Mouse (Mus musculus) brain, embryonic 14.5 days (tissue): ENCODE measurements around the gene Kcnh3. TPM values are rescaled to one million over a fixed set of nuclear protein-coding genes. Genes with fewer than 3 reads are reported as not detected.

ENCODE experiments used
- DNase-seq: peaks from one replicate; pipeline ENCODE4 v3.0.0-alpha.2; 2011; ENCODE audit warnings: low read depth
- CTCF ChIP-seq: fragments of 200-500 bp; IDR thresholded peaks from 2 replicates; pipeline ENCODE4 v1.5.1; 2012; ENCODE audit warnings: inconsistent platforms, mild to moderate bottlenecking, moderate library complexity, borderline replicate concordance; ENCODE audit not compliant: insufficient read depth, insufficient read length; ENCODE audit errors: extremely low read depth
- POLR2A ChIP-seq: fragments of 200-500 bp; IDR thresholded peaks from 2 replicates; pipeline ENCODE4 v1.6.1; 2012; ENCODE audit warnings: mild to moderate bottlenecking, inconsistent platforms, borderline replicate concordance; ENCODE audit not compliant: poor library complexity, insufficient read depth, insufficient read length, severe bottlenecking; ENCODE audit errors: extremely low read depth
- polyA plus RNA-seq: library from polyadenylated mRNA; depleted of rRNA; stranded (reverse); fragments of >200 nt; gene quantifications from 2 replicates; pipeline ENCODE4 v1.2.3, GENCODE M21; 2012; rRNA removed

Gene Kcnh3
- polyA plus RNA-seq = 3.0 and 6.6 TPM in 2 replicates

DNA sequence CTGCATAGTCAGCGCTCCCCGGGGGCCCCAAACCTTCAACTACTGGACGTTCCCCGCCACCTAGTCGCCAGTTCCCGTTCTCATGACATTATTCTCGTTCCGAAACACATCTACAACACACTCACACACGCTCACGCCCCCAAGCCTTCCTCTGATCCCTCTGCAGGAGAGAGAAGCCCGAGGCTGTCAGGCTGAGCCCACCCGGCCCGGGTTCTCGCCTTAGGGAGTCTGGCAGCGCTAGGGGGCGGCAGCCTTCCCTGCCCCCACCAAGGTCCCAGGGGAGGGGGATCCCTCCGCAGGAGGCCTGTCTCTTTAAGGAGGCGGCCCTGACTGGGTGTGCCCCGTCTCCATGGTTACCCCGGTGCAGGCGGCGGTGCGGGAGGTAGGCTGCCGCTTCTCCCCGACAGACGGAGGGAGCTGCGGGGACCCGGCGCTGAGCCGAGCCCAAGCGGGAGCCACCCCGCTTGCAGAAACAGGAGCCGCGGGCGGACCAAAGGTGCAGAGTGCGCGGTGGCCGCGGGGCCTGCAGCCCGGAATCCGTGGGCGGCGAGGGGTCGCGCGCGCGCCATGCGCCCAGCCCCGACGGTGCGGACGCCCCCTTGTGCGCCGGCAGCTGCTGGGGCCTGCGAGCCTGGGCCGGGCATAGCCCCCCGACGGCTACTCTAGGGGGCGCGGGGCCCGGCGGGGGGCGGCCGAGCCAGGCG is at the start of gene Kcnh3:
TSS of gene Kcnh3 (plus strand) at position 654 of the 704 bp plus-strand sequence.
- TF ChIP-seq CTCF (no peak), POLR2A (no peak)
- DNase-seq = peak; percentile 82

DNA sequence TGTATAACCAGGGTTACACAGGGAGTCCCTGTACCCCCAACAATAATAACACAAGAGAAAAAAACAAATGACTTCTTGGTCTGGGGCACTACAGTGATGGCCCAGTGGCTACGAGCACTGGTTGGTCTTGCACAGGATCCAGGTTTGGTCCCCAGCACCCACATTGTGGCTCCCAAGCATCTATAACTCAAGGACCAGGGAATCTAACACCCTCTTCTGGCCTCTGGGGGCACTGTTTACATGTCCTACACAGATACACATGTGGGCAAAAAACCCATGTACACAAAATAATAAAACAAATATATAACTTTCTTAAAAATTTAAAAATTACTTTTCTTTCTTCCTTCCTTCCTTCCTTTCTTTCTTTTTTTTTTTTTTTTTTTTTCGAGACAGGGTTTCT is 45.0 kb upstream of the Kcnh3 start:
- DNase-seq = no peak
- TF ChIP-seq POLR2A = no peak
- TF ChIP-seq CTCF = no peak

DNA sequence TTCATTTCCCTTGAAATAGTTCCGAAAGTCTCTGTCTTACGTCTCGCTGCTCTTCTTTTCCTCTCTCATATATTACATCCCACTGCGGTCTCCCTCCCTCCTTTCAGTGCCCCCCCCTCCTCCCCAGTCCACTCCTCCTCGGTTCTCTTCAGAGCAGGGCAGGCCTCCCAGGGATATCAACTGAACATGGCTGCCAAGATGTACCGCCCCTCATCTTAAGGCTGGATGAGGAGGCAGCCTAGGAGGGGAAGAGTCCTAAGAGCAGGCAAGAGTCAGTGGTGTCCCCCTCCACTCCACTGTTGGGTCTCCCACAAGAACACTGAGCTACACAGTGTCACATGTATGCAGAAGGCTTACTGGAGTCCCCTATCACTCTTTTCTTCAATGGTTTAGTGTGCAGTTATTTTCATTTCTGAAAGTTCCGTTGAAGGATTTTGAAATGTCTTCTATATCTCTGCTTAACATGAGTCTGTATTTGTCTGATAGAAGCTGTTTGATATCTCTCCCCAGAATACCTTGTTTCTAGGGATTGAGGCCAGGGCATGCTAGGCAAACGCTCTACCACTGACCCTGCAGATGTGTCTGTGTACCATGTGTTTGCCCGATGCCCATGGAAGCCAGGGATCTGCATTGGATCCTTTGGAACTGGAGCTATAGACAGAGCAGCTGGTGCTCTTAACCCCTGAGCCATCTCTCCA is 40.3 kb upstream of the Kcnh3 start:
- DNase-seq = no peak
- TF ChIP-seq CTCF (no peak), POLR2A (no peak)

DNA sequence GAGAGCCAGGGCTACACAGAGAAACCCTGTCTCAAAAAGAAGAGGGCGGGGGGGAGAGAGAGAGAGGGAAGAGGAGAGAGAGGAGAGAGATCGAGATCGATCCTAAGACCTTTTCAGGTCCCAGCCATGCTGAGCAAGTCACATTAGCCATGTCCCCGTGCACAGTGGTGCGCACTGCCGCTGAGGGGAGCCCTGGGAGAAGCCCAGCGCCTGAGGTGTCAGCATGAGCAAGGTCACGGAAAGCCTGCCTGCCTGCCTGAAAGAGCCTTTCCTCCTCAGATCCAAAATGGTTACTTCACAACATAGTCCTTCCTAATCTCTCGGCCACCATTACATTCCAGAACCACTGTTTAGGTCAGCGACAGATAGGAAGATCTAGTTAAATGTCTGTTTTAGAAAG is 30.3 kb upstream of the Kcnh3 start:
- no peak for TF ChIP-seq POLR2A
- peak; percentile 15 for DNase-seq

DNA sequence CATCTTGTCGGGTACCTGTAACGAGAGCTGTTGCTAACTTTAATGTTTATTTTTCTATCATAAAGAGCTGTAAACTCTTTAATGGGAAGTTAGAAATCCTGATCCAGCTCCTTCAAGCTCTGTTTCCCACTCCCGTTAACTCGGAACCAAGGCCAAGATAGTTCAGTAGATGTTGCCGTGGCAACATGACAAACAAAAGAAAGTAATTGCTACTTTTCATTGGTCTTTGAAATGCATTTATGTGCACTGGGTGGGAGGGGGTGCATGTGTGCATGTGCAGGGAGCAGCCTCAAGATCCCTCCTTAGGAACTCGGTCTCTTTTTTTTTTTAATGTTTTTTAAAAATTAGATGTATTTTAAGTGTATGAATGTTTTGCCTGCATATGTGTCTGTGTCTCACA is 29.6 kb upstream of the Kcnh3 start:
- TF ChIP-seq CTCF (no peak), POLR2A (no peak)
- peak; percentile 85 for DNase-seq

DNA sequence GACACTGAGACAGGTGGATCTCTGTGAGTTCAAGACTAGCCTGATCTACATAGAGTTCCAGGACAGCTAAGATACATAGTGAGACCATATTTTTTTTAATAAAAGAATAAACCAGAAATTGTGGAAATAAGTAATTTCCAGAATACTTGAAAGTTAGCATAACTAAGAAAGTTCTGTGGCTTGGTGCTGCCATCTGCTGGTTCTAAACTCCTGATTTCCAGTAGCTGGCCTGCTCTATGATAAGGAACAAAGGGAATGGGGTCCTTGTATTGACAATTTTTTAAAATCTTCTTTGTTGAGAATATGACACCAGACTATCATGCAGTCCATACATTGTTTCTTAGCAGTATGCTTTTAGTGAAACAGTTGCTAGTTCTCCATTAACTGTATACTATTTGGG is 25.9 kb upstream of the Kcnh3 start:
- peak; percentile 46; the same call in 1 of the 2 replicates for TF ChIP-seq CTCF
- no peak for TF ChIP-seq POLR2A
- DNase-seq = peak; percentile 65

DNA sequence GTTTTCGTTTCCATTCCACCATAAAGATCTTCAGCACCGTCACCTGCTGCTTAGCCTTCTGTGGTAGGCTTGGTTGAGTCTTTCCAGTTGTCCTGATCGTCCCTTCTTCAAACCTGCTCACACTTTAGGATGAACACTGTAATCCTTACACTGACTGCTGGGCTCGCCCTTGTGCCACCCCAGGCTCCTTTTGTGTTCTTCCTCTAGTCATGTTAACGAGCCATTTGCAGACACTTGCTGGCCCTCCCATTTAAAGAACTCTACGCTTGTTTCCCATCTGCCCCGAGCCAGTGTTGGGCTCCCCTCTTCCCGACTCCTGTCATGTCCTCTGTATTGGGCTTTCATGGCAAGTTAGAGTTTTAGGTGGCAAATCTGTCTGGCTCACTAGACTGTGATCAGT is 18.7 kb upstream of the Kcnh3 start:
- TF ChIP-seq CTCF = no peak
- DNase-seq = no peak

DNA sequence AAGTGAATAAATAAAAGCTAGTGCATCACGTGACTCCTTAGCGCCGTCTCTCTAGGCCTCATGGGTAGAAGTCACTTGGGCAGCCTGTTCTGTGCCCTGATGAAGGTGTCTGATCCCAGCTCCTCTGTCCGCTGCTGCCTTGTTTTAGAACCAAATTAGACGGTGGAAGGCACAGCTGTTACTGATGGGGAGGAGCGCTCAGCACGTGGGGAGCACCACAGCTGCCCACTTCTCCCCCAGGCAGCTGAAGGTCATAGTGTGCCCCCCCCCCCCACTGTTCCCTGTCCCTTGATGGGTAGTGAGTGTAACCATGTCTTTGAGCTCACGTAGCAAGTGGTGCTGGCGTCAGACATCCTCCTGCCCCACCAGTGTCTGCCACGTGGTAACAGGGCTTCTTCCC is 11.5 kb upstream of the Kcnh3 start:
- no peak for DNase-seq
- TF ChIP-seq POLR2A (no peak), CTCF (no peak)

DNA sequence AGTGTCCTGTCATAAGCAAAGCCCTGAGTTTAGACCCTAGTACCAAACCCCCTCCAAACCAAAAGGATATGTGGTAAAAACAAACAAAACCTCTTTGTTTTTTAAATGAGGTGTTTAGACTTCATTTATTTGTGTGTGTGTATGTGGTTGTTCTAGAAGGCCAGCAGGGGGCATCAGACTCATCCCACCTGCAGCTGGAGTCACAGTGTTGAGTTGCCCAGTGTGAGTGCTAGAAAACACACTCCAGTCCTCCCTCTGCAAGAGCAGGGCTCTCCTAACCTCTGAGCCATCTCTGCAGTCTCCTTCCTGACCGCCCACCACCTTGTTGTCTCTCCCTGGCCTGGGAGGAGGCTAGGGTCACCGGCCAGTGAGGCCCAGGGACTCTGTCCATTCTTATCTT is 9.7 kb upstream of the Kcnh3 start:
- DNase-seq = peak; percentile 31
- no peak for TF ChIP-seq POLR2A
- TF ChIP-seq CTCF = peak; percentile 35; the same call in 1 of the 2 replicates

DNA sequence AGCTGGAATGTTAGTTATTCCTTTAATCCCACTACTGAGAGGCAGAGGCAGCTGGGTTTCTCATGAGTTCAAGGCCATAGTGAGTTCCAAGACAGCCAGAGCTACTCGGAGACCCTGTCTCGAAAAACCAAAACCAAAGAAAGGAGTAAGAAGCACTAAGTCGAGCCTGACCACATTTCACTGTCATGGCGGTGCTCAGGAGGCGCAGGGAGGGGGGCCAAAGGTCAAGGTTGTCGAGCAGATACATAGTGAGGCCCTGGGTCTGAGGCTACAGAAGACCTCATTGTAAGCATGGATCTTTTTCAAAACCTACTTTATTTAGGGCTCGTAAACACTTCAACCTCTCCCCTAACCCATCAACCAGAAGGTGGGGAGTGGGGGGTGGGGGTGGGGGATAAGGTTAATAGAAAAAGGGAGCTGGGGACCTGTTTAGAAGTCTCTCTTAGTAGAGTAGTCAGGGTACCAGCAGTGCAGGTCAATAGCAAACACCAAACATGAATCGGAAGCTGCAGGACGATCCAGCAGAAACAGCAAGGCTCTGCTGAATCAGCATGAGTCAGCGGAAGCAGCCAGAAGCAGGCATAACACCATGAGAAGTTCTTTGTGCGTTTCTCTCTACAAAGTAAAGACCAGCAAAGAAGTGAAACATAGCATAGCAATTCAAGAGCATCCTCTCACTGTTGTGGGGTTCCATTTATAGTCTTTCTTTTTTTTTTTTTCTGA is 8.8 kb upstream of the Kcnh3 start:
- no peak for DNase-seq
- TF ChIP-seq CTCF (no peak), POLR2A (no peak)

DNA sequence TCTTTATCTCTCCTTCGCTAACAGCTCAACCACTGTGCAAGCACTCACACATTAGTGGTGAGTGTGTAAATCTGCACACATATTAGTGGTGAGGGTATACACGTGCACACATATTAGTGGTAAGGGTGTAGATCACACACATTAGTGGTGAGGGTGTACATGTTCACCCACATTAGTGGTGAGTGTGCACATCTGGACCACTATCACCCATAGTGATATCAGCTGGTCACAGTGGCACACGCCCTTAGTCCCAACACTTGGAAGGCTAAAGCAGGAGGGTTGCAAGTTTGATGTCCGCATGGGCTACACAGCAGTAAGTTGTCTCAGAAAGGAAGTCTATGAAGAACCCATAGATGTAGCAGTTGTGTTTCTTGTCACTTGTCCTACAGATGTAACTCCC is 7.0 kb upstream of the Kcnh3 start:
- no peak for DNase-seq
- TF ChIP-seq CTCF = no peak
- no peak for TF ChIP-seq POLR2A
